Mouse (Mus musculus): ENCODE data around the gene Cnksr2.

DNA sequence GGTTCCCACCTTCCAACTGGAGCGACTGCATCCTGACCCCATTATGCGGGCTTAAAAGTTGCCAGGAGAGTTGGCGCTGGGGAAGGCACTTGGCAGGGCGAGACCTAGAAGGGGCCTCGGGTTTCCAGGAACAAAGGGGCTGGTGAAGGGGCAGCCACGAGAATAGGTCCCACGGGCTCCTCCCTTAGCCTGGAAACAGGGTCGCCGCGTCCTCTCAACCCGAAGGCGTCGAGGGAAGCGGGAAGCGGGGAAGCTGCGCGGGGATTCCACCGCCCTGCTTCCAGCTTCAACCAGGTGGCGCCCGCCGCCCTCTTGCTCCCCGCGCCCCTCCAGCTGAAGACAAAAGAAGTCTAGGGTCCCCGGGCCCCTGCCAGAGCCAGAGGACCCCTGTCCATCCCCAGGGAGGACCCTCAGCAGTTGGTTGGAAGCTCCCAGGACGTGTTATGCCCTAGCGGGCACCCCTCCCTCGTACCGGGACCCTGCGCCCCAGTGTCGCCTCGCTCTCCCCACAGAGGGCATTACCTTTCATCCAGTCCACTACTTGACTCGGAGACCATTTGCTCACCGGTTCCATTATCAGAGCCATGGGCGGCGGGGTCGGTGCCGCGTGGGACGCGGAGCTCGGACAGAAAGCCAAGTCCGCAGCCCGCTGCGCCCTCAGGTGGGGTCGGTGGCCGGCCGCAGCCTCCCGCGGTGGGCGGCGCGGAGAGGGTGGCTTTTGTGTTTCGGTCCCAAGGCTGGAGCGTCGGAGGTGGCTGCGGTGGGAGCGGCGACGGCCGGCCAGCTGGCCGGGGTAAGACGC is 638 bp downstream of the Cnksr2 start:
- TF ChIP-seq CTCF (IDR thresholded peaks at IDR 0.05; ENCODE audit: extremely low read depth, insufficient read length, insufficient replicate concordance, low read depth, low read length): no peak
- no peak for TF ChIP-seq POLR2A (IDR thresholded peaks at IDR 0.05; ENCODE audit: low read depth, low read length)
